Mouse (Mus musculus) spleen, adult 2 months (tissue): ENCODE measurements around the gene Bpifb9b.

Experiments
- CTCF ChIP-seq: fragments of 200-500 bp; IDR thresholded peaks from 2 replicates; pipeline ENCODE4 v1.5.1; 2011; ENCODE audit warnings: mild to moderate bottlenecking, inconsistent platforms; ENCODE audit not compliant: insufficient read depth, insufficient read length, insufficient replicate concordance; ENCODE audit errors: extremely low read depth
- POLR2A ChIP-seq: fragments of 200-500 bp; IDR thresholded peaks from 2 replicates; pipeline ENCODE4 v1.6.1; 2011; ENCODE audit warnings: low read depth, low read length, inconsistent platforms

- TF ChIP-seq POLR2A: no peak
- no peak for TF ChIP-seq CTCF
Observed at GRCm38 (mm10) chr2:154335572-154335971, 28.5 kb downstream of the Bpifb9b start.
